Mouse (Mus musculus): ENCODE measurements around the gene Pisd. TPM values are rescaled to one million over a fixed set of nuclear protein-coding genes. Genes with fewer than 3 reads are reported as not detected.

The Pisd gene
- polyA plus RNA-seq, 1 experiment from 2014 or later = 77.7 TPM

- H3K27ac ChIP-seq = peak overlapping the region; percentile 83
- peak overlapping the region; percentile 66 for H3K4me3 ChIP-seq
- H3K36me3 ChIP-seq = no peaks in the 10 kb centered on the region
- peak; percentile 92 for DNase-seq (ENCODE audit: low spot score)
- no peaks in the 10 kb centered on the region for H3K27me3 ChIP-seq (ENCODE audit: low read depth, poor library complexity, severe bottlenecking)
- peaks cover 5% of the 10 kb centered on the region for H3K4me1 ChIP-seq
- 2% methylated on average over 55 of the region's 55 CpGs for WGBS
- H3K9me3 ChIP-seq (replicated peaks) = no peaks in the 10 kb centered on the region
These were observed 71.6 kb downstream of the Pisd start for GRCm38 (mm10) chr5:32713703-32714467.

DNA sequence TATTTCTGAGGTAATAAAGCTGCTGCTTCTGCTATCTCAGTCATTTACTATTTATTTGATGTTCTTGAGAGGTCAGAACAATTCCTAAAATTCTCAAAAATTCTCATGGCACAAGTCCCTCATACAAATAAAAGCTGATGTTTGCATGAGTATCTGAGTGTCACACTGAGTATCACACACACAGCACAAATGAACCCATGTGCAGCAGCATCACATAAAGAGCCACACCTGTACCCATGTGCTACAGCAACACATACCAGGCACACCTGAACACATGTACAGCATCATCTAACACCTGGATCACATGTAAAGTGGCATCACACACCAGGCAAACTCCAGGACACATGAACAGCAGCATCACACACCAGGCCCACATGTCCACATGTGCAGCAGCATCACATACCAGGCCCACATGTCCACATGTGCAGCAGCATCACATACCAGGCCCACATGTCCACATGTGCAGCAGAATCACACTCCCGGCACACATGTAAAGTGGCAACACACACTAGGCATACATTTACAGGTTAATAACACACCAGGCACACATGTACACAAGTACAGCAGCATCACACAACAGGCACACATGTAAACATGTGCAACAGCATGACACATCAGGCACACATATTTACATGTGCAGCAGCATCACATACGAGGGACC is 72.3 kb downstream of the Pisd start:
- Histone ChIP-seq H3K27me3 (ENCODE audit: low read depth, poor library complexity, severe bottlenecking) (no peaks in the 10 kb centered on the region), H3K9me3 (replicated peaks) (no peaks in the 10 kb centered on the region), H3K36me3 (no peaks in the 10 kb centered on the region), H3K4me1 (peaks cover 4% of the 10 kb centered on the region; the same call in 1 of the 2 replicates), H3K27ac (peak overlapping the region; percentile 83), H3K4me3 (peak overlapping the region; percentile 66)
- peak; percentile 56 for DNase-seq (ENCODE audit: low spot score)
- WGBS = 29% methylated on average over 2 of the region's 2 CpGs

- no peak overlapping the region for H3K27ac ChIP-seq
- H3K27me3 ChIP-seq (ENCODE audit: low read depth, poor library complexity, severe bottlenecking) = no peaks in the 10 kb centered on the region
- WGBS = 75% methylated on average over 4 of the region's 4 CpGs
- peaks cover 4% of the 10 kb centered on the region; the same call in 1 of the 2 replicates for H3K4me1 ChIP-seq
- H3K4me3 ChIP-seq = peak overlapping the region; percentile 66; the same call in 1 of the 2 replicates
- H3K36me3 ChIP-seq = no peaks in the 10 kb centered on the region
- no peak for DNase-seq (ENCODE audit: low spot score)
- no peaks in the 10 kb centered on the region for H3K9me3 ChIP-seq (replicated peaks)
These were observed 73.0 kb downstream of the Pisd start for GRCm38 (mm10) chr5:32712221-32713041.

GRCm38 (mm10) chr5:32711485-32711884 is 74.0 kb downstream of the Pisd start:
- H3K27me3 ChIP-seq (ENCODE audit: low read depth, poor library complexity, severe bottlenecking) = no peaks in the 10 kb centered on the region
- H3K4me1 ChIP-seq = peaks cover 4% of the 10 kb centered on the region; the same call in 1 of the 2 replicates
- no peaks in the 10 kb centered on the region for H3K36me3 ChIP-seq
- DNase-seq (ENCODE audit: low spot score) = no peak
- no peaks in the 10 kb centered on the region for H3K9me3 ChIP-seq (replicated peaks)
- 78% methylated on average over 5 of the region's 5 CpGs for WGBS
- H3K4me3 ChIP-seq = no peak overlapping the region
- H3K27ac ChIP-seq = no peak overlapping the region

GRCm38 (mm10) chr5:32706226-32706780 is 79.1 kb downstream of the Pisd start:
- H3K36me3 ChIP-seq = no peaks in the 10 kb centered on the region
- H3K27ac ChIP-seq = no peak overlapping the region
- WGBS = 84% methylated on average over 2 of the region's 2 CpGs
- no peaks in the 10 kb centered on the region for H3K4me1 ChIP-seq
- H3K27me3 ChIP-seq (ENCODE audit: low read depth, poor library complexity, severe bottlenecking) = no peaks in the 10 kb centered on the region
- no peaks in the 10 kb centered on the region for H3K9me3 ChIP-seq (replicated peaks)
- H3K4me3 ChIP-seq = no peak overlapping the region
- no peak for DNase-seq (ENCODE audit: low spot score)

GRCm38 (mm10) chr5:32697208-32697867 is 88.1 kb downstream of the Pisd start:
- no peaks in the 10 kb centered on the region for H3K27me3 ChIP-seq (ENCODE audit: low read depth, poor library complexity, severe bottlenecking)
- no peak overlapping the region for H3K4me3 ChIP-seq
- no peaks in the 10 kb centered on the region for H3K9me3 ChIP-seq (replicated peaks)
- no peaks in the 10 kb centered on the region for H3K4me1 ChIP-seq
- WGBS = 79% methylated on average over 5 of the region's 5 CpGs
- DNase-seq (ENCODE audit: low spot score) = no peak
- no peaks in the 10 kb centered on the region for H3K36me3 ChIP-seq
- no peak overlapping the region for H3K27ac ChIP-seq

DNA sequence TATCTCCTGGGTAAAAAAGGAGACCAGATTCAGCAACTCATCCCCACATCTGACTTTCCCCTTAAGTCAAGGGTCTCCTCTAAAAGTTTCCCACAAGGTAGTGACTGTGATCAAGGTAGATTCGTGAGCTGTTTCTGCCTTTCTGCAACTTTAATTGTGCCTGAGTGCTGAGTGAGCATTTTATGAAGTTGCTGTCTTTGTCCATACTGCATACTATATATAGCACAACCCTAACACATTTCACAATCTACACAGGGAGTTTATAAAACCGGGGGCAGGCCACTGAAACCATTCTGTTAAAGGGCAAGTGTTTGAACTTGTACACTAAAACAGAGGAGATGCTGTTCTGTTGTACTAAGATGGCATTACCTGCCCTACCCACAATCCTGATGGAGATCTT is 92.0 kb downstream of the Pisd start:
- Histone ChIP-seq H3K27ac (no peak overlapping the region), H3K9me3 (replicated peaks) (no peaks in the 10 kb centered on the region), H3K36me3 (peaks cover 3% of the 10 kb centered on the region; the same call in 1 of the 2 replicates), H3K27me3 (ENCODE audit: low read depth, poor library complexity, severe bottlenecking) (no peaks in the 10 kb centered on the region), H3K4me1 (no peaks in the 10 kb centered on the region), H3K4me3 (no peak overlapping the region)
- WGBS = 66% methylated on average over 2 of the region's 2 CpGs
- DNase-seq (ENCODE audit: low spot score) = no peak

Other genes with a start within 250 kb of the Pisd start
- gene Yes1, start 174.5 kb downstream of the Pisd start, polyA plus RNA-seq (2016; fragmentation: Nextera tagmentation; extraction: Ambion mirVana) = 33.7 and 35.7 TPM in 2 replicates
- gene Gm20671, start 41.5 kb upstream of the Pisd start, polyA plus RNA-seq (2016; fragmentation: Nextera tagmentation; extraction: Ambion mirVana) = not detected in 2 replicates
- gene Prr14l, start 68.6 kb upstream of the Pisd start, polyA plus RNA-seq (2016; fragmentation: Nextera tagmentation; extraction: Ambion mirVana) = 20.7 and 21.8 TPM in 2 replicates
- gene Depdc5, start 78.1 kb upstream of the Pisd start, polyA plus RNA-seq (2016; fragmentation: Nextera tagmentation; extraction: Ambion mirVana) = 37.9 TPM in 2 replicates
- gene Ywhah, start 233.2 kb upstream of the Pisd start, polyA plus RNA-seq (2016; fragmentation: Nextera tagmentation; extraction: Ambion mirVana) = 387 and 397 TPM in 2 replicates

All from limb, embryonic 10.5 days (tissue).